Mouse (Mus musculus) lung, embryonic 16.5 days (tissue): ENCODE measurements around the gene Lnpk. TPM values are rescaled to one million over a fixed set of nuclear protein-coding genes. Genes with fewer than 3 reads are reported as not detected.

Experiments used
- ATAC-seq: fragments of 200-750 bp; cut with Nextera tagmentation; 2 replicates; pipeline ENCODE4 v1.8.0; 2017; ENCODE audit warnings: low read depth, mild to moderate bottlenecking, moderate library complexity
- H3K27ac ChIP-seq: fragments of 300-500 bp; sonication (generic); 2 replicates; pipeline ENCODE4 v1.5.1; 2014; ENCODE audit warnings: mild to moderate bottlenecking, control low read depth, low read length
- H3K27me3 ChIP-seq: fragments of 300-500 bp; sonication (generic); 2 replicates; pipeline ENCODE4 v1.6.1; 2014; ENCODE audit warnings: low read depth, low read length, mixed read lengths; ENCODE audit not compliant: control insufficient read depth, insufficient read depth
- H3K36me3 ChIP-seq: fragments of 300-500 bp; sonication (generic); 2 replicates; pipeline ENCODE4 v1.6.1; 2014; ENCODE audit warnings: low read length; ENCODE audit not compliant: control insufficient read depth, insufficient read depth
- H3K4me1 ChIP-seq: fragments of 300-500 bp; sonication (generic); replicated peaks from 2 replicates; pipeline ENCODE4 v1.6.1; 2014; ENCODE audit warnings: low read length, mixed read lengths; ENCODE audit not compliant: control insufficient read depth, insufficient read depth
- H3K4me2 ChIP-seq: fragments of 300-500 bp; sonication (generic); 2 replicates; pipeline ENCODE4 v1.6.1; 2014; ENCODE audit warnings: low read depth, low read length, control low read depth
- H3K4me3 ChIP-seq: fragments of 300-500 bp; sonication (generic); 2 replicates; pipeline ENCODE4 v1.5.1; 2014; ENCODE audit warnings: mild to moderate bottlenecking, low read length, control low read depth
- H3K9ac ChIP-seq: fragments of 300-500 bp; sonication (generic); 2 replicates; pipeline ENCODE4 v1.6.1; 2014; ENCODE audit warnings: low read length, control low read depth
- H3K9me3 ChIP-seq: fragments of 300-500 bp; sonication (generic); 2 replicates; pipeline ENCODE4 v1.6.1; 2016; ENCODE audit warnings: low read length; ENCODE audit not compliant: control insufficient read depth
- WGBS: fragments of 180-500 bp; shearing (Covaris S2); extraction: QIAGEN DNeasy Blood & Tissue Kit; methylation state at CpG from one replicate; pipeline ENCODE4 v1.1.7; 2014; 5-methylcytosine and 5-hydroxymethylcytosine counted together
- polyA plus RNA-seq: library from polyadenylated mRNA; unstranded; fragments of >200 nt; fragmentation: Nextera tagmentation; extraction: Ambion mirVana; gene quantifications from 2 replicates; pipeline ENCODE4 v1.2.1, GENCODE M21; 2015

Lnpk gene
- 21.2 and 25.2 TPM in 2 replicates for polyA plus RNA-seq

DNA sequence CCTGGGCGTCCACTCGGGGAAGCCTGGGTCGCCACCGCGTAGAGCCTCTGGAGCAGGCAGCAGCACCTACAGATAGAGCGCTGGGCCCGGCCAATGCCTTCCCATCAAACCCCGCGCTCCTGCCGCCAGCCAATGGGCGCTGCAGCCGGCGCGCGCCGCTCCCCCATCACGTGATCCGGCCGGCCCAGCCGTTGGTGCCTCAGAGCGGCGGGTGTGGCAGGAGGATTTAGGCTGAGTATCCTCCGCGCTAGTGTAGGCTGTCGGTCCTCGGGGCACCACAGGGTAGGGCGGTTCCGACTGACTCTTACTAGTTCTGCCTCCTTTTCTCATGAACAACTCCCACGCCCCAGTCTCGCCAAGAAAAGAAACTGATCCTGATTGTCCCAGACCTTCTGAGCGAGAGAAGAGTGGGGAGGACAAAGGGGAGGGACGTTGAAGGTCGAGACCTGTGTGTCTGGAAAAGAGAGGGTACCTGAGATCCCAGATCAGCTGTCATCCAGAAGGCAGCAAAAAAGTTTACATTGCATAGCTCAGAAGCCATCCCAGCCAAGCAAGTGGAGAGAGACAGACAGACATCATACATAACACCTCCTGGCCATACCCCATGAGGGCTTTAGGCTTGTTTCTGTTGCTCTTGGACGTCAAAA lies at the start of gene Lnpk:
Gene Lnpk (minus strand): TSS at position 593 of the 647 bp plus-strand sequence.
- peak; percentile 100 for ATAC-seq
- under 1% methylated on average over 34 of the region's 34 CpGs for WGBS
- H3K27ac ChIP-seq: peak within 1 kb of the TSS; percentile 81
- peak within 1 kb of the TSS; percentile 96 for H3K4me3 ChIP-seq
- no peaks in the 10 kb centered on the region for H3K27me3 ChIP-seq
- no peaks in the 10 kb centered on the region for H3K36me3 ChIP-seq
- H3K9ac ChIP-seq: peak within 1 kb of the TSS; percentile 97
- peaks cover 3% of the 10 kb centered on the region; the same call in 1 of the 2 replicates for H3K4me1 ChIP-seq
- no peaks in the 10 kb centered on the region for H3K9me3 ChIP-seq
- H3K4me2 ChIP-seq: peak within 1 kb of the TSS; percentile 95

DNA sequence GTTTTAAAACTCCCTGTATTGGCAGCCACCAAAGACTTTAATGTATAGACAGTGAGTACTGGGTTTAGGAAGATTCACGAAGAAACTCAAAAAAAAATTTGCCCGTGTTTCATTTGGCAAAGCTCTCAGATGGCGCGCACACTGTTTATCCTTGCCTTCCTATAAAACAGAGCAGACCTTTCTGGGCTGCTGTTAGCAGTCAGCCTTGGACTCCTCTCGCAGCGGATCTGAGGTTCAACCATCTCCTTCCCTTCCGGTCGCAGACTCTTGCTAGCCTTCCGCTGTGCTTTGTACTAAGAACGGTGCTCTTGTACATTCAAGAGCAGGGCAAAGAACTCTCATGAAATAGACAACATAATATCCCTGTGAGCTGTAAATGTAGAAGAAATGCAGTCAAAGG lies 41.1 kb upstream of the Lnpk start:
- Histone ChIP-seq H3K27me3 (no peaks in the 10 kb centered on the region), H3K9ac (no peak overlapping the region), H3K4me1 (no peaks in the 10 kb centered on the region), H3K4me3 (no peak overlapping the region), H3K9me3 (no peaks in the 10 kb centered on the region), H3K4me2 (no peak overlapping the region), H3K36me3 (no peaks in the 10 kb centered on the region), H3K27ac (no peak overlapping the region)
- 74% methylated on average over 10 of the region's 10 CpGs for WGBS
- no peak for ATAC-seq

DNA sequence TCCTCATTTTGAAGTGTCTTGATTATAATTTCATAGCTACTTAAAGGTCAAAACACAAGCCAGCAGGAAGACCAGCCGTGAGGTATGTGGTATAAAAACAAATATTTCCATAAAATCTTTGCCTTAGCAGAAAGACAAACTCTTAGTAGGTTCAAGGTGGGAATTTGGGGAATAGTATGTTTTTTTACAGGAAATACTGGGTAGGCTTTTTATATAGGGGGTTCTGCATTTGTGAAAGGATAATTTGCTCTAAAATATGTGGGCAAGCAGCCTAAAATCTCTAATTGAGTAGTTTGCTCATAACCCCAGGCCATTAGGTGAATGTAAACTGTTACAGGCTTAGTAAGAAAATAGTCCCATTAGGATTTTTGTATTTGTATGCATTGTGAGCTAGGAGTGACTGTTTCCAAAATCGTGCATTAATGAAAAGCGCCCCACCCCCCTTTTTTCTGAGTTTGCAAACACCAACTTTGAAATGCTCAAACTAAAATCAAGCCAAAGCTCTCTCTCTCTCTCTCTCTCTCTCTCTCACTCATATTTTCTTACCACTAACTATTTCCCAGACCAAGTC lies 40.5 kb upstream of the Lnpk start:
- no peaks in the 10 kb centered on the region for H3K9me3 ChIP-seq
- no peak overlapping the region for H3K4me2 ChIP-seq
- H3K9ac ChIP-seq: no peak overlapping the region
- H3K27me3 ChIP-seq: no peaks in the 10 kb centered on the region
- no peaks in the 10 kb centered on the region for H3K36me3 ChIP-seq
- no peak overlapping the region for H3K4me3 ChIP-seq
- no peak overlapping the region for H3K27ac ChIP-seq
- H3K4me1 ChIP-seq: no peaks in the 10 kb centered on the region
- WGBS: 64% methylated on average over 3 of the region's 3 CpGs
- no peak for ATAC-seq

DNA sequence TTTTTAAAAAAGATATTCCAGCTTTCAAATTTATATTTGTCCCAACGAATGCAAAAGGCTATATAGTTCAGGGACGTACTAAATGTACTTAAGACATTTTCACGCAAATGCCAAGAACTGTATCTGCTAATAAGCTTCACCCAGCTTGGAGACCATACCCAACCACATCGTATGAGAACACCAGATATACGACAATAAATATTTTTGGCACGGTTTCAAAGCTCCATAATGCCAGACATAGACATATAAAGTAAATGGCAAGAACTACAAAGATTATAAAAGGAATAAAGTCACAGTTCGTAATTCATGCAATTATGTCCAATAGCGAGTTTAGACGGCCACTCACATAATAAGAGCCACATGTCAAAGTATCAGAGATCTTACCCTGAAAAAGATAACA lies 38.5 kb upstream of the Lnpk start:
- WGBS: 48% methylated on average over 9 of the region's 9 CpGs
- Histone ChIP-seq H3K27ac (no peak overlapping the region), H3K9me3 (no peaks in the 10 kb centered on the region), H3K4me2 (no peak overlapping the region), H3K36me3 (no peaks in the 10 kb centered on the region), H3K27me3 (no peaks in the 10 kb centered on the region), H3K4me3 (no peak overlapping the region), H3K9ac (no peak overlapping the region), H3K4me1 (no peaks in the 10 kb centered on the region)
- no peak for ATAC-seq

DNA sequence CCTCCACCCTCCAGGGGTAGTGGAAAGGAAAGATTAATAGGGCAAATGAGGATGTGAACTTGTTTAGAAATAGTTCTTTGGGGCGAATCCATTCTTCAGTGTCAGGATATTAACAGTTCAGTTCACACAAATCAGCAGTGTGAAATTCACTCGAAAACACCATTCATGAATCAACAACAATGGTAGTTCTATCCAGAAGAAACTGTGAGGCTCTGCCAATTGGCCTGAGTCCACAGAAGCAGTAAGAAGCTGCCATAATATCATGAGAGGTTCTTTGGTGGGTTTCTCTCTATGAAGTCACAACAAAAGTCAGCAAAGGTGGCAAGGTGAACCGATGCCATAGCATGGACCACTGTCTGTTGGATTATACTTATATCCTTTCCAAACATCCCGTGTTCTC lies 32.2 kb upstream of the Lnpk start:
- WGBS: 78% methylated on average over 4 of the region's 4 CpGs
- H3K4me2 ChIP-seq: no peak overlapping the region
- no peaks in the 10 kb centered on the region for H3K27me3 ChIP-seq
- no peak for ATAC-seq
- no peak overlapping the region for H3K27ac ChIP-seq
- no peak overlapping the region for H3K9ac ChIP-seq
- H3K4me1 ChIP-seq: no peaks in the 10 kb centered on the region
- no peaks in the 10 kb centered on the region; the same call in 1 of the 2 replicates for H3K9me3 ChIP-seq
- H3K36me3 ChIP-seq: no peaks in the 10 kb centered on the region
- no peak overlapping the region for H3K4me3 ChIP-seq

DNA sequence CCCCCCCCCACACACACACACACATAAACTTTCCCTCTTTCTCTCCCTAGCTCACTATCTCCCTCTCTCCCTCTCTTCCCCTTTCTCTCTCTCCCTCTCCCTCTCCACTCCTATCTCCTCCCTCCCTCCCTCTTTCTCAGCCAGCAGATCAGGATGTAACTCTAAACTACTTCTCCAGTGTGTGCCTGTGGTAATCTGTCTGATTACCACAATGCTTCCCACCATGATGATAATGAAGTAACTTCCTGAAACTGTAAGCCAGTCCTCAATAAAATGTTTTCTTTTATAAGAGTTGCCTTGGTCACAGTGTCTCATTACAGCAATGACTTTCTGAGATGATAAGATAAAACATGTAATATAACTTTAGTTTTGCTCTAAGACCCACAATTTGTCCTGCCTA lies 30.1 kb upstream of the Lnpk start:
- H3K4me1 ChIP-seq: no peaks in the 10 kb centered on the region
- no peak for ATAC-seq
- H3K27me3 ChIP-seq: no peaks in the 10 kb centered on the region
- no peak overlapping the region for H3K9ac ChIP-seq
- H3K27ac ChIP-seq: no peak overlapping the region
- no peaks in the 10 kb centered on the region for H3K36me3 ChIP-seq
- H3K4me3 ChIP-seq: no peak overlapping the region
- no peaks in the 10 kb centered on the region; the same call in 1 of the 2 replicates for H3K9me3 ChIP-seq
- no peak overlapping the region for H3K4me2 ChIP-seq

DNA sequence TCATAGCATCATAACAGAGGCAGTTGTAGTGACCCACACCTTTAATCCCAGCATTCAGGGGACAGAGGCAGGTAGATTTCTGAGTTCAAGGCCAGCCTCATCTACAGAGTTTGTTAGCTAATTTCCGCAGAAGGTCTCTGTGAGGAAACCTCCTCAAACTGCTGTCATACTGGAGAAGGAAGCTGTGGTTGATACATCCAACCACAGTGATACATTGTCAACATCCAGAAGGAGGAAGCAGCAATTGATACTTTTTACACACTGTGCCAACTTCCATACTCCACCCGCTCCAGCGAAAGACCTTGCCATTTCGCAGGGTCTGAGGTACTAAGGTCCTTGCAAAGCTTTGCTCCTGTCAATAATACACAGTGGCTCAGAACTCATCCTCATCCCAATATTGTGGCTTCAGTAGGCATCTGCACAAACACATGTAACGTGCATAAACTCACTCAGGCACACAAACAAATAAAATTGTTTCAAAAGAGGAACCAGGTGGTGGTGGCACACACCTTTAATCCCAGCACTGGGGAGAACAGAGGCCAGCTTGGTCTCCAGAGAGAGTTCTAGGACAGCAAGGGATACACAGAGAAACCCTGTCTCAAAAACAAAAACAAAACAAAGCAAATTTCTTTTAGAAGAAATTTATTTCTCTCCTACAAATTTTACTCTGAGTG lies 27.0 kb upstream of the Lnpk start:
- Histone ChIP-seq H3K4me2 (no peak overlapping the region), H3K9me3 (no peaks in the 10 kb centered on the region), H3K27ac (no peak overlapping the region), H3K27me3 (no peaks in the 10 kb centered on the region), H3K36me3 (no peaks in the 10 kb centered on the region), H3K9ac (no peak overlapping the region), H3K4me3 (no peak overlapping the region), H3K4me1 (no peaks in the 10 kb centered on the region)
- 79% methylated on average over 5 of the region's 5 CpGs for WGBS
- ATAC-seq: no peak

DNA sequence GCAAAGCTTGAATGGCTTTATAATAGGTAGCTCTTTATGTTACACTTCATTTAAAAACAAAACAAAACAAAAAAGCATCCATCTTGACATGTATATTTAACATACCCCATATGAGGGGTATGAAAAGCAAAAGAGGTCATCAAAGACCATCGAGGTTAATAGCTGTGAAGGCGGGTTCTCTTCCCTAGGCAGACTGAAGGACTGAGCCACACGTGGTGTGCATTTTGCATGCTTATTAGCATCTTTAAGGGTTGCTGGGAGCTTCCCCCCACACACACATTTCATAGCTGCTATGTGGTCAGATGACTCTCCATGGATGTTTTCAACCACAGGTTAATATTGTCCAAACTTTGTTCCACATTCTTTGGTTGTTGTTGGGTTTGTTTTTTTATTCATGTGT lies 24.8 kb upstream of the Lnpk start:
- no peak for ATAC-seq
- no peaks in the 10 kb centered on the region for H3K36me3 ChIP-seq
- no peak overlapping the region for H3K4me2 ChIP-seq
- no peaks in the 10 kb centered on the region for H3K27me3 ChIP-seq
- H3K4me3 ChIP-seq: no peak overlapping the region
- H3K4me1 ChIP-seq: no peaks in the 10 kb centered on the region
- 44% methylated on average over 3 of the region's 3 CpGs for WGBS
- H3K9me3 ChIP-seq: no peaks in the 10 kb centered on the region
- no peak overlapping the region for H3K27ac ChIP-seq
- H3K9ac ChIP-seq: no peak overlapping the region

DNA sequence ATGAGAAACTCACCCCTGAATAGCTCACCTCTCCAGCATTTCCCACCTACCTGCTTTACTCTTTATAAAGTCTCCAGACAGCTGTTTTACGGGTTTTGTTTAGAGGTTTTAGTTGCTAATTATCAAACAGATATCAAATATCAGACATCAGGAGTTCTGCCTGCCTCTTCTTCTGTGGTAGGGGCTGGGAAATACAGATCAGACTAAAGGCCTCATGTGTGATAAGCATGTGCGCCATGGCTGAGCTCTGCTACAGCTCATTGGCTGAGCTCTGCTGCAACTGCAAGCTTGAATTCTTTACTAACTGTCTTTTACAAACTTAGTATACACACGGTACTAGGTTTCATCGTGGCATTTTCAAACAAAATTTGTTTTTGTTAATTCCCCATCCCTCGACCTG lies 23.2 kb upstream of the Lnpk start:
- no peaks in the 10 kb centered on the region for H3K36me3 ChIP-seq
- no peak overlapping the region for H3K4me3 ChIP-seq
- WGBS: 68% methylated on average over 5 of the region's 5 CpGs
- no peaks in the 10 kb centered on the region for H3K27me3 ChIP-seq
- no peaks in the 10 kb centered on the region for H3K4me1 ChIP-seq
- ATAC-seq: no peak
- H3K9me3 ChIP-seq: no peaks in the 10 kb centered on the region
- H3K4me2 ChIP-seq: no peak overlapping the region
- H3K9ac ChIP-seq: no peak overlapping the region
- no peak overlapping the region for H3K27ac ChIP-seq
